Mouse (Mus musculus) intestine, embryonic 14.5 days (tissue): ENCODE data around the gene Defb30. TPM values are rescaled to one million over a fixed set of nuclear protein-coding genes. Genes with fewer than 3 reads are reported as not detected.

Source experiments
- ATAC-seq: fragments of 200-750 bp; cut with Nextera tagmentation; replicated peaks from 2 replicates; pipeline ENCODE4 v1.8.0; 2017; ENCODE audit warnings: low read depth, moderate number of reproducible peaks, moderate TSS enrichment, moderate library complexity; ENCODE audit not compliant: low FRiP score, low TSS enrichment
- DNase-seq: peaks from one replicate; pipeline ENCODE4 v3.0.0-alpha.2; 2018; ENCODE audit warnings: low spot score
- H3K27ac ChIP-seq: fragments of 300-500 bp; sonication (generic); 2 replicates; pipeline ENCODE4 v1.5.1; 2014; ENCODE audit warnings: low read depth, mild to moderate bottlenecking, control low read depth
- H3K27me3 ChIP-seq: fragments of 300-500 bp; sonication (generic); replicated peaks from 2 replicates; pipeline ENCODE4 v1.6.1; 2014; ENCODE audit warnings: low read length, control low read depth; ENCODE audit not compliant: control insufficient read depth, insufficient read depth
- H3K36me3 ChIP-seq: fragments of 300-500 bp; sonication (generic); 2 replicates; pipeline ENCODE4 v1.6.1; 2014; ENCODE audit warnings: low read length, control low read depth; ENCODE audit not compliant: control insufficient read depth, insufficient read depth
- H3K4me1 ChIP-seq: fragments of 300-500 bp; sonication (generic); replicated peaks from 2 replicates; pipeline ENCODE4 v1.6.1; 2014; ENCODE audit warnings: low read length, control low read depth, mixed read lengths; ENCODE audit not compliant: control insufficient read depth, insufficient read depth
- H3K4me2 ChIP-seq: fragments of 300-500 bp; sonication (generic); 2 replicates; pipeline ENCODE4 v1.6.1; 2014; ENCODE audit warnings: low read length
- H3K4me3 ChIP-seq: fragments of 300-500 bp; sonication (generic); 2 replicates; pipeline ENCODE4 v1.5.1; 2014; ENCODE audit warnings: low read depth, low read length, control low read depth, mixed read lengths
- H3K9ac ChIP-seq: fragments of 300-500 bp; sonication (generic); 2 replicates; pipeline ENCODE4 v1.6.1; 2014; ENCODE audit warnings: mild to moderate bottlenecking, low read length
- H3K9me3 ChIP-seq: fragments of 300-500 bp; sonication (generic); 2 replicates; pipeline ENCODE4 v1.6.1; 2016; ENCODE audit warnings: low read length, control low read depth; ENCODE audit not compliant: control insufficient read depth
- WGBS: fragments of 180-500 bp; shearing (Covaris S2); extraction: QIAGEN DNeasy Blood & Tissue Kit; methylation state at CpG from one replicate; pipeline ENCODE4 v1.1.7; 2014; 5-methylcytosine and 5-hydroxymethylcytosine counted together
- polyA plus RNA-seq: library from polyadenylated mRNA; unstranded; fragments of >200 nt; fragmentation: Nextera tagmentation; extraction: Ambion mirVana; gene quantifications from 2 replicates; pipeline ENCODE4 v1.2.1, GENCODE M21; 2014

The Defb30 gene
- polyA plus RNA-seq, 1 experiment from 2014 or later, result not detected

DNA sequence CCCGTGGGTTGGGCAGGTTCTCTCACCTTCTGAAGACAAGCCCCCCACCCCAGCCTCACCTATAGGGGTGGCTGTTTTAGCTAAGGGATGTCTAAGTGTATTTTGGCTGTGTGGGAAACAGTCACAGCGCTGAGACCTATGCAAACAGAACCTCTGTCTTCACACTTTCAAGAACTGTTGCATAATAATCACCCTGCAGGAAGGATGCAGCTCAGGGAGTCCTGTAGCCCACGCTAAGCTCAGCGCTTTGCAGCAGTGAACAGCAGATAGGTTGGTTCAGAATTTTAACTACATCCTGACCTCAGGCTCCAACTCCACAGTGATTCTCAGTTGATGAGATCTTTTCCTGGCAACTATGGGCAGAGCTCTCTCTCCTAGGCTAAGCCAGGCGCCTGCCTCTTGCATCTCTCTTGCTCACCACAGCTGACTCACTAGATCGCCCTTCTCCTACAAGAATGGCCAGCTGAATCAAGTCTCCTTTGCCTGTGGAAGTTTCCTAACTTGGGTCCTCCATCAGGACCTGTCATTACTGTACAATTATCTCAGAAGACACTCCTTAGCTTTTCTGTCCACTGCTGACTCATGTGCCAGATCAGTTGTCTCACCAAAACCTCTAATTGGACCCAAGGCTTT is 29.1 kb downstream of the Defb30 start:
- no peaks in the 10 kb centered on the region for H3K9me3 ChIP-seq
- no peaks in the 10 kb centered on the region for H3K27me3 ChIP-seq
- no peaks in the 10 kb centered on the region for H3K36me3 ChIP-seq
- ATAC-seq, result no peak
- WGBS, result 54% methylated on average over 6 of the region's 6 CpGs
- no peaks in the 10 kb centered on the region for H3K4me1 ChIP-seq
- no peak overlapping the region for H3K4me3 ChIP-seq
- no peak overlapping the region for H3K9ac ChIP-seq
- no peak overlapping the region for H3K4me2 ChIP-seq
- DNase-seq, result no peak
- H3K27ac ChIP-seq, result no peak overlapping the region

DNA sequence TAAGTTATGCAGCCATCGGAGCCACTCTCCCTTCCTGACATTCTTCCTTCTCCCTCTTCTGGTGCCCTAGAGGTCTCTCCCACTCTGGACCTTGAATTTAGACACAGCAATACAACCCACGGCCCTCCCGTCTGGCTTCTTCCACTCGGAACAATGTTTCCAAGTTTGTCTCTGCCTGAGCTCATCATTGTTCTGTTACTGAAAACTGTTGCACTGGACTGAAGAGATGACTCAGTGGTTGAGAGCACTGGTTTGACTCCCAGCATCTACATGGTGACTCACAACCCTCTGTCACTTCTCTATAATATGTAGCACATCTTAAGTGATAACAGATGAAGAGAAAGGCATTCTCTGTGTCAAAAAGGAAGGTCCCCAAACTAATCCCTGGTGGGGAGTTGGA is 35.1 kb downstream of the Defb30 start:
- H3K36me3 ChIP-seq, result no peaks in the 10 kb centered on the region
- H3K4me3 ChIP-seq, result no peak overlapping the region
- no peaks in the 10 kb centered on the region for H3K9me3 ChIP-seq
- DNase-seq (no peak), ATAC-seq (no peak)
- WGBS, result 81% methylated on average over 4 of the region's 4 CpGs
- H3K27ac ChIP-seq, result no peak overlapping the region
- no peak overlapping the region for H3K4me2 ChIP-seq
- H3K9ac ChIP-seq, result no peak overlapping the region
- no peaks in the 10 kb centered on the region for H3K4me1 ChIP-seq
- no peaks in the 10 kb centered on the region for H3K27me3 ChIP-seq

DNA sequence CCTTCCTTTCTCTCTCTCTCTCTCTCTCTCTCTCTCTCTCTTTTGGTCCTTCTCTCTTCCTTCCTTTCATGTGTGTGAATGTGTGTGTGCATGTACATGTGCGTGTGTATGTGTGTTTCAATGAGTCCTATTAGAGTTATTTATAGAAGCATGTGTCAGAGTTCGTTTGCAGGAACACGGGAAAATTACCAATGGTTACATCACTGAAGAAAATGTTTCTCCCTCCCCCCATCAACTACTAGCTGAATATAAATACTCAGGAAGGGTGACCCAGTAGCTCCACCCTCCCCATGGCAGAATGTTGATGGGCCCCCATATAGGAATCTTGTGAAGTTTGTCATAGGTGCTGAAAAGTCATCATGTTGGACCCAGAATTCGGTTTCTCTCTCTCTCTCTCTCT is 36.7 kb downstream of the Defb30 start:
- Histone ChIP-seq H3K4me2 (no peak overlapping the region), H3K9ac (no peak overlapping the region), H3K36me3 (no peaks in the 10 kb centered on the region), H3K27ac (no peak overlapping the region), H3K4me1 (no peaks in the 10 kb centered on the region), H3K27me3 (no peaks in the 10 kb centered on the region), H3K9me3 (no peaks in the 10 kb centered on the region), H3K4me3 (no peak overlapping the region)
- no peak for DNase-seq
- 71% methylated on average over 4 of the region's 4 CpGs for WGBS
- ATAC-seq, result no peak

DNA sequence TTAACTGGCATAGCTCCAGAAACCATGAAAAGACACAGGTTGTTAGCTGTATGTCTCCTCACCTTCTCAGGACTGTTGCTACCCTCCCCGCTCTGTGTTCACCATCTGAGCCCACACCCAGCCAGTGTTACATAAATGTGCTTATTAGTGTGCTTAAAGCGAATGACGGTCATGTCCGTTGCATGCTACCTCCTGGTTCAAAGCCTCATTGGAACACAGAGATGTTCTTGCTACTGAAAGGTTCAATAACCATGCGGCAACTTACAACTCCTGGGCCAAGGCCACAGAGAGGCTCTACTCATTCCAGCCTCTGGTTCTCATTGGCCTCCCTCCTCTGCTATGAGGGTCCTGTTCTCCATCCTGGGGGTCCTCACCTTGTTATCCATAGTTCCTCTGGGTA is 38.3 kb downstream of the Defb30 start, which contains the start of gene Defb43:
Defb43 (plus strand) TSS at position 301 of the 400 bp plus-strand sequence.
- DNase-seq, result no peak
- Histone ChIP-seq H3K4me2 (no peak within 1 kb of the TSS), H3K36me3 (no peaks in the 10 kb centered on the region), H3K27ac (no peak within 1 kb of the TSS), H3K9ac (no peak within 1 kb of the TSS), H3K9me3 (no peaks in the 10 kb centered on the region), H3K4me1 (no peaks in the 10 kb centered on the region), H3K4me3 (no peak within 1 kb of the TSS), H3K27me3 (no peaks in the 10 kb centered on the region)
- 89% methylated on average over 5 of the region's 5 CpGs for WGBS
- no peak for ATAC-seq

DNA sequence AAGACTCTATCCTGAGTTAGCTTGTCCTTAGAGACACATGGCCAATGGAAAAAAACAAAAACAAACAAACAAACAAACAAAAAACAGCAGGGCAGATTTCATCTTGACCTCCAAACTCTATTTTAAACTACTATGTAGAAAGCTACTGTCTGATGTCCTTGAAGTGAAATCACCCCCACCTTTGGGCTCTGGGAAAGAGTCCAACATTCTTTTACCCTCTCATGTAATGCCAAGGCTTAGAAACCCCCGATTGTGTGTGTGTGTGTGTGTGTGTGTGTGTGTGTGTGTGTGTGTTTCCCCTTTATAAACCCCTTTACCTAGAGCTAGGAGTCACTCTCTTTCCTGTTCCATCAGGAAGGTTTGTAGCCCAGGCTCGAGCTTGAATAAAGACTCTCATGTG is 47.2 kb downstream of the Defb30 start:
- Histone ChIP-seq H3K4me3 (no peak overlapping the region), H3K4me2 (no peak overlapping the region), H3K9ac (no peak overlapping the region), H3K36me3 (no peaks in the 10 kb centered on the region), H3K4me1 (no peaks in the 10 kb centered on the region), H3K27ac (no peak overlapping the region), H3K9me3 (no peaks in the 10 kb centered on the region), H3K27me3 (no peaks in the 10 kb centered on the region)
- ATAC-seq (no peak), DNase-seq (no peak)
- 63% methylated on average over 2 of the region's 2 CpGs for WGBS

DNA sequence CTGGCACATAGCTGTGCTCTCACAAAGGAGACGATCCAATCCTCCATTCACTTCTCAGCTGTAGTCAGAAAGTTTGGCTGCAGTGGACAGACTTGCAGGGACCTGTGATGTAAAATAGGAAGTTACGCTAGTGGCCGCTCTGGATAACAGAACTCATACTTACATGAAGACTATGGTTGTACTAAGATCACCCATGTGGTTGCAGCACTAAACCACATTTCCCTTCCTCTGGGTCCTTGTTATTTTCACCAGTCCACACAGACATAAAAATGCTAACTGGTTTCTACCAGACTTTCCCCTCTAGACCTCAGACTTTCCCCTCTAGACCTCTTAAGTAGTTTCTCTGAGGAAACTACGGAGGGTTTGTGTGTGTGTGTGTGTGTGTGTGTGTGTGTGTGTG is 50.8 kb downstream of the Defb30 start:
- ATAC-seq, result no peak
- H3K27ac ChIP-seq, result no peak overlapping the region
- H3K4me3 ChIP-seq, result no peak overlapping the region
- no peaks in the 10 kb centered on the region for H3K36me3 ChIP-seq
- WGBS, result 82% methylated on average over 4 of the region's 4 CpGs
- DNase-seq, result no peak
- H3K9me3 ChIP-seq, result no peaks in the 10 kb centered on the region
- H3K4me1 ChIP-seq, result no peaks in the 10 kb centered on the region
- H3K27me3 ChIP-seq, result no peaks in the 10 kb centered on the region
- no peak overlapping the region for H3K9ac ChIP-seq
- no peak overlapping the region for H3K4me2 ChIP-seq

DNA sequence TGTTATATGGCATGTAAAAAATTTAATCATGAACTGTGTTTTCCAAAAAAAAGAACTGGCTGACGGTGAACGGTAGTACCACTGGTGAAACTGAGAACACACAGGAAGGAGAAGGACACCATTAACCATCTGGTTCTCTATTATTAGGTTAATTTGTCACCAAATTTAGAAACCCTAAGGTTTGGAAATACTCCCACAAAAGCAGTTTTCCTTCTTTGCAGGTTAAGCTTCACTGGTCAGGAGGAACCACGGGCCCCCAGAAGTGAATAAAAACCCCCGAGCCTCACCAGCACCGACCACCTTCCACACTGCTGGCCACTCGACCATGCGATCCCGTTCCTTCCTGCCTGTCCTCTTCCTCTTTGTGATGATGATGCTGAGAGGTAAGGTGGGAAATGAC is 52.0 kb downstream of the Defb30 start, which contains the start of gene Defb47:
Defb47 (plus strand) TSS at position 301 of the 400 bp plus-strand sequence.
- no peak within 1 kb of the TSS for H3K9ac ChIP-seq
- ATAC-seq (no peak), DNase-seq (no peak)
- 88% methylated on average over 8 of the region's 8 CpGs for WGBS
- no peaks in the 10 kb centered on the region for H3K36me3 ChIP-seq
- H3K9me3 ChIP-seq, result no peaks in the 10 kb centered on the region
- no peak within 1 kb of the TSS for H3K27ac ChIP-seq
- H3K4me2 ChIP-seq, result no peak within 1 kb of the TSS
- H3K27me3 ChIP-seq, result no peaks in the 10 kb centered on the region
- H3K4me3 ChIP-seq, result no peak within 1 kb of the TSS
- no peaks in the 10 kb centered on the region for H3K4me1 ChIP-seq

DNA sequence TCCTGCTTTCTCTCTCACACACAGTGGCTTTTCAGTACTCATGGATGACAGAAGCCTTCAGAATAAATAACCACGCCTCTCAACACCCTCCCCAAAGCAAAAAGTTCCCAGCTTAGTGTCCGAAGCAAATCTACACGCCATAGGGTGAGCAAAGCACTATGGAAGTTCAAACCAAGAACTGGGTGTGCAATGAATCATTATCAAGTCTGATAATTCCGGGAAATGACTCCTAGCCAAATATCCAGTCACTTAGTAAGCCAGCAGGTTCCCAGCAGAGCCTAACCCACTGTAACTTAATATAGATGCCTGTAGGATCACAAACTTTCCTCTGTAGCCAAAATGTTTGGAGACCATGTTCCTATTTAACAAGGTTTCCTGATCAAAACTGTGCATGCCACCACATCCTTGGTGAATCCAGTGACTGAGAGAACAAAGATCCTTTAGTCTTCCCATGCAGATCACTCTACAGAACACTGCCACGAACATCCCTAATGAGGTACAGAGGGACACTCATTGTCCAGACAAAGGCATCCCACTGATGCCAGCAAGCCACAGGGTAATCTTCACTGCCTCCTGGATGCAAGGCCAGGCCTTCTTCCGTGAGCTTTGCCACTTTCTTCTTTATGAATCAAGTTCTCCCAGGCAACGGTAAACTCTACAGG is 57.8 kb downstream of the Defb30 start:
- H3K36me3 ChIP-seq, result no peaks in the 10 kb centered on the region
- no peak overlapping the region for H3K27ac ChIP-seq
- H3K4me2 ChIP-seq, result no peak overlapping the region
- no peak overlapping the region for H3K4me3 ChIP-seq
- ATAC-seq, result no peak
- no peaks in the 10 kb centered on the region for H3K9me3 ChIP-seq
- 74% methylated on average over 7 of the region's 7 CpGs for WGBS
- H3K27me3 ChIP-seq, result no peaks in the 10 kb centered on the region
- H3K4me1 ChIP-seq, result no peaks in the 10 kb centered on the region
- no peak for DNase-seq
- H3K9ac ChIP-seq, result no peak overlapping the region

DNA sequence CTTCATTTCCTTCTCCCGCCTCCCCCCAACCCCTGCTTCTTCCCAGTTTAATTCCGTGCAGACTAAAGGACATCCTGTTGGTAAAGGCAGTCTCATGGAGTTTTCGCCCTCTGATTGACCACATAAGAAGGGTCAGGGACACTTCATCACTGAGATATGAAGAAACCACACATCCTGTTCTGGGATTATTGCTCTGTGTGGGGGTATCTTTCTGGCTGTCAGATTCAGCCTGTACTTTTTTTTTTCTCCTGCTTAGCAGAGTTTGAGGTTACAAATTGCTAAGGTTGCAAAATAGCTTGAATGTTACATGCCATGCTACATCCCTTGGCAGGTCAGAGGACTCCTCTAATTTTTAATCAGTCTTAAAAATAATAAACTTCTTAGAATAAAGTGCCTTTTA is 58.5 kb downstream of the Defb30 start:
- H3K9me3 ChIP-seq, result no peaks in the 10 kb centered on the region
- 62% methylated on average over 3 of the region's 3 CpGs for WGBS
- DNase-seq, result no peak

More for the DNA sequence above, 58.5 kb downstream of the Defb30 start:
- Histone ChIP-seq H3K36me3 (no peaks in the 10 kb centered on the region), H3K4me1 (no peaks in the 10 kb centered on the region), H3K27me3 (no peaks in the 10 kb centered on the region), H3K4me2 (no peak overlapping the region), H3K4me3 (no peak overlapping the region), H3K9ac (no peak overlapping the region), H3K27ac (no peak overlapping the region)
- no peak for ATAC-seq
